Mouse (Mus musculus): ENCODE results near the gene Dnaic2. TPM values are rescaled to one million over a fixed set of nuclear protein-coding genes. Genes with fewer than 3 reads are reported as not detected.

Dnaic2 gene
- polyA plus RNA-seq, 1 experiment, result 1.9 TPM

DNA sequence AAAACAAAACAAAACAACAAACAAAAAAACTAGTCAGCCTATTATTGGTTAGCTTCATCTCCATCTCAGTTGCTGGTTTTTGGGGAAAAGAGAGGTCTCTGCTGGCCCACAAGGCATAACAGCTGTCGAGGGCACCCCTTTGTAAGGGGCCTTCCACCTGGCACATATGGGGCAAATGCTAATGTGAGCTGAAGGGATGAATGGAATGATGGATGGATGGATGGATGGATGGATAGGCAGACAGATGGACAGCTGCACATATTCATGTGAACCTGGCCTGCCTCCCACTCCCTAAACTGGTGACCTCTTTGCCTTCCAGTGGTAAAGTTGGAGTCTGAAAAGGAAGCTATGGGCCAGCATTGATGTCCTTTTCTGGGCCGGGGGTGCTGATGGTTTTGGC lies 79.8 kb downstream of the Dnaic2 start:
- WGBS, result 85% methylated on average over 2 of the region's 2 CpGs
- no peak overlapping the region for H3K4me3 ChIP-seq (ENCODE audit: control insufficient read depth, insufficient read depth, low read length)
- TF ChIP-seq POLR2A (IDR thresholded peaks at IDR 0.05; ENCODE audit: control insufficient read depth, extremely low read depth, insufficient read depth, low read length, poor library complexity) (no peak), CTCF (IDR thresholded peaks at IDR 0.05; ENCODE audit: borderline replicate concordance, control insufficient read depth, extremely low read depth, insufficient read depth, low read length, poor library complexity) (no peak)
- H3K27ac ChIP-seq (ENCODE audit: control insufficient read depth, insufficient read depth, low read length), result no peak overlapping the region
- H3K27me3 ChIP-seq (ENCODE audit: control insufficient read depth, insufficient read depth, low read length), result no peaks in the 10 kb centered on the region
- DNase-seq, result no peak
- H3K4me1 ChIP-seq (replicated peaks; ENCODE audit: control insufficient read depth, insufficient read depth, low read length), result peaks cover 14% of the 10 kb centered on the region
- no peaks in the 10 kb centered on the region for H3K36me3 ChIP-seq (ENCODE audit: control insufficient read depth, insufficient read depth, low read length)

Other genes starting within 250 kb of the Dnaic2 start
- 481 and 516 TPM in 2 replicates for gene Rpl38, start 58.9 kb upstream of the Dnaic2 start, polyA plus RNA-seq (2012; rRNA removed)
- 17.1 and 17.3 TPM in 2 replicates for gene Ttyh2, start 52.0 kb upstream of the Dnaic2 start, polyA plus RNA-seq (2012; rRNA removed)
- gene Kif19a, start 38.0 kb downstream of the Dnaic2 start, polyA plus RNA-seq (2012; rRNA removed), result 0.59 and 0.71 TPM in 2 replicates
- gene Btbd17, start 68.5 kb downstream of the Dnaic2 start, polyA plus RNA-seq (2012; rRNA removed), result 0.53 and 1.1 TPM in 2 replicates
- gene Gpr142, start 71.5 kb downstream of the Dnaic2 start, polyA plus RNA-seq (2012; rRNA removed), result not detected in 2 replicates
- gene Gprc5c, start 123.7 kb downstream of the Dnaic2 start, polyA plus RNA-seq (2012; rRNA removed), result 5.4 and 6.4 TPM in 2 replicates
- gene Cd300a, start 162.6 kb downstream of the Dnaic2 start, polyA plus RNA-seq (2012; rRNA removed), result 3.7 and 4.2 TPM in 2 replicates
- 0.78 and 1.1 TPM in 2 replicates for gene Cd300lb, start 207.0 kb downstream of the Dnaic2 start, polyA plus RNA-seq (2012; rRNA removed)
- gene Cd300c, start 241.7 kb downstream of the Dnaic2 start, polyA plus RNA-seq (2012; rRNA removed), result 2.1 and 5.8 TPM in 2 replicates